Mouse (Mus musculus) lung, postnatal 0 days (tissue): ENCODE measurements around the gene Cpd.
A peak's percentile ranks its signal among the peaks of the same experiment; 100 is the strongest.

Source experiments
- CTCF ChIP-seq: IDR thresholded peaks from 2 replicates; pipeline ENCODE4 v1.5.1; 2016; ENCODE audit warnings: antibody characterized with exemption, mild to moderate bottlenecking
- EP300 ChIP-seq: IDR thresholded peaks from 2 replicates; pipeline ENCODE4 v1.6.1; 2016; ENCODE audit warnings: antibody characterized with exemption, mild to moderate bottlenecking, control low read depth

DNA sequence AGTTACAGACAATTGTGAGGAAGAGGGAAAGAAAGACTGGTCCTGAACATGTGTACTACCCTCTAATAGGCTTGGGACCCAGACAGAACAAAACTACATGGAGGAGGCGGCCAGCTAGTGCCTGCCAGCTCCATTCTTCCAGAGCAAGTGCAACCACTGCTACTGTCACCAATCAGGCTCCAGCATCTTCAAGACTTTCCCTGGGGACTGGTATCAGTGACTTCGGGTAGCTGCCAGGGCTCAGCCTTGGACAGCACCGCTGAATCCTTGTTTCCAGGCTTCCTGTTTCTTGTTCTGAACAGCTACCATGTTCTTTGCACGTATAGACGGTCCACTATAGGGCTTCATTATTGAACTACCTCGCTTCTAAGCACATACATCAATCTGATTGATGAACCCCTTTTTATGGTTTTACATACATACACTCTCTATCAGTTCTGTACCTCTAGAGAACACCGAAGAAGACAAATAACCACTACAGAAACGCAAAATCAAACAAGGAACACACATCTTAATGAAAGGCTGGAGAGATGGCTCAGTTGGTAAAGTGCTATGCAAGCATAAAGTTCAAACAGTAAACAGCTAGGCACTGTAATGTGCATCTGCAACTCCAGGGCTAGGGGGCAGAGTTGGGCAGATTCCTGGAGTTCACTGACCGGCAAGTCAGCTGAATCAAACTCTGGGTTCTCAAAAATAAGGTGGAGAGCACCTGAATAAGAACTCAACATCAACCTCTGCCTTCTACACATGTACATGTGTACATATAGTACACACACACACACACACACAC is 35.9 kb downstream of the Cpd start:
- TF ChIP-seq CTCF (peak; percentile 64), EP300 (no peak)
